Mouse (Mus musculus): Measurements from ENCODE around the gene Cdx2. TPM values are rescaled to one million over a fixed set of nuclear protein-coding genes. Genes with fewer than 3 reads are reported as not detected.

The Cdx2 gene
- polyA plus RNA-seq, 1 experiment from 2014 or later = 42.1 TPM

GRCm38 (mm10) chr5:147308451-147308850 lies 1.4 kb upstream of the Cdx2 start:
- H3K4me1 ChIP-seq (ENCODE audit: control insufficient read depth, insufficient read depth, low read length) = peaks cover 7% of the 10 kb centered on the region; the same call in 1 of the 2 replicates
- peak overlapping the region; percentile 96 for H3K27ac ChIP-seq (ENCODE audit: low read length)
- H3K36me3 ChIP-seq (ENCODE audit: control insufficient read depth, insufficient read depth, low read length) = no peaks in the 10 kb centered on the region
- H3K27me3 ChIP-seq (replicated peaks; ENCODE audit: control insufficient read depth, insufficient read depth, low read length) = peaks cover 68% of the 10 kb centered on the region
- H3K9ac ChIP-seq (ENCODE audit: low read depth, low read length) = peak overlapping the region; percentile 92; the same call in 1 of the 2 replicates
- 22% methylated on average over 9 of the region's 9 CpGs for WGBS
- peak overlapping the region; percentile 42 for H3K4me2 ChIP-seq (ENCODE audit: low read depth, low read length)
- ATAC-seq = no peak
- no peaks in the 10 kb centered on the region for H3K9me3 ChIP-seq (ENCODE audit: control insufficient read depth, low read length)
- H3K4me3 ChIP-seq (ENCODE audit: low read length) = peak overlapping the region; percentile 68

GRCm38 (mm10) chr5:147307398-147307785 lies 322 bp upstream of the Cdx2 start:
- Histone ChIP-seq H3K36me3 (ENCODE audit: control insufficient read depth, insufficient read depth, low read length) (no peaks in the 10 kb centered on the region), H3K27ac (ENCODE audit: low read length) (peak overlapping the region; percentile 96), H3K9me3 (ENCODE audit: control insufficient read depth, low read length) (no peaks in the 10 kb centered on the region), H3K4me3 (ENCODE audit: low read length) (peak overlapping the region; percentile 68), H3K9ac (ENCODE audit: low read depth, low read length) (peak overlapping the region; percentile 92), H3K4me2 (ENCODE audit: low read depth, low read length) (peak overlapping the region; percentile 42), H3K4me1 (ENCODE audit: control insufficient read depth, insufficient read depth, low read length) (peaks cover 7% of the 10 kb centered on the region; the same call in 1 of the 2 replicates), H3K27me3 (replicated peaks; ENCODE audit: control insufficient read depth, insufficient read depth, low read length) (peaks cover 68% of the 10 kb centered on the region)
- WGBS = 3% methylated on average over 12 of the region's 12 CpGs
- ATAC-seq = no peak; the same call in 1 of the 2 replicates

DNA sequence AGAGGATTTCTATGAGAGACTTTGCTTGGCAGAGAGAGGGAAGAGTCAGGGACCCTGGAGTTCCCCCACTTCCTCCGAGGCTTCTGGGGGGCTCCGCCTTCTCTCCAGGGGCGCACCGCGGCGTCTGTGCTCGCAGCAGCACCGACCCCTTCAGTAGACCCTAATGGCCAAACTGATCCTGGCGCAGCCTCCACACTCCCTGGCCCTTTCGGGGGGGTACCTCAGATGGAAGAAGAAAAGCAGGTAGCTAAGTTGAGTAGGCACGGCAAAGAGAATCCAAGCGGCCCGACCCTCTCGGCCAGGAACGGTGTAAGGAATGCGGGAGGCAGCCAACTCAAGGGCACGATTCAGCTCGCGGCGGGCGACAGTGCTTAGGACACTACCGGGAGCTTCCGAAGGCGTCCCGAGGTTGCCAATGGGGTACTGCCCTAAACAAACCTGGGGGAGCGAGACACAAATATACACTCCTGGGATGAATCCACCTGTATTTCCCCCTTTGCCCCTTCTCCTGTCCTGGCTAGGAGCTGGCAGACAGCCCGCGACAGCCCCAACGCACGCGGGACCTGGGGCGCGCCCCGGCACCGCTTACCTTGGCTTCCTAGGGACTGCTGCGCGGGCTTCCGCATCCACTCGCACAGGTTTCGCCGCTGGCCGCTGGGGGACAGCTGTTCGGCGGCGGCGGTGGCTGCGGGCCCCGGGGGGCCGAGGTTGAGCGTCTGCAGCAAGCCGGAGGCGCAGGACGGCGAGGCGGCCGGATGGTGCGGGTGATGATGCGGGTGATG lies 1.0 kb downstream of the Cdx2 start:
- Histone ChIP-seq H3K27me3 (replicated peaks; ENCODE audit: control insufficient read depth, insufficient read depth, low read length) (peaks cover 59% of the 10 kb centered on the region), H3K27ac (ENCODE audit: low read length) (peak overlapping the region; percentile 96), H3K9me3 (ENCODE audit: control insufficient read depth, low read length) (no peaks in the 10 kb centered on the region), H3K4me2 (ENCODE audit: low read depth, low read length) (0 out of 2 replicates have a peak overlapping the region, but pooled peaks have one; percentile 5), H3K36me3 (ENCODE audit: control insufficient read depth, insufficient read depth, low read length) (no peaks in the 10 kb centered on the region), H3K4me3 (ENCODE audit: low read length) (peak overlapping the region; percentile 68), H3K4me1 (ENCODE audit: control insufficient read depth, insufficient read depth, low read length) (peaks cover 7% of the 10 kb centered on the region; the same call in 1 of the 2 replicates), H3K9ac (ENCODE audit: low read depth, low read length) (peak overlapping the region; percentile 92)
- WGBS = under 1% methylated on average over 58 of the region's 58 CpGs
- no peak for ATAC-seq

- peak overlapping the region; percentile 92 for H3K9ac ChIP-seq (ENCODE audit: low read depth, low read length)
- peak overlapping the region; percentile 68 for H3K4me3 ChIP-seq (ENCODE audit: low read length)
- whole genome bisulfite sequencing = under 1% methylated on average over 16 of the region's 16 CpGs
- no peaks in the 10 kb centered on the region for H3K36me3 ChIP-seq (ENCODE audit: control insufficient read depth, insufficient read depth, low read length)
- peaks cover 57% of the 10 kb centered on the region for H3K27me3 ChIP-seq (replicated peaks; ENCODE audit: control insufficient read depth, insufficient read depth, low read length)
- peaks cover 5% of the 10 kb centered on the region; the same call in 1 of the 2 replicates for H3K4me1 ChIP-seq (ENCODE audit: control insufficient read depth, insufficient read depth, low read length)
- H3K4me2 ChIP-seq (ENCODE audit: low read depth, low read length) = no peak overlapping the region
- peak overlapping the region; percentile 96 for H3K27ac ChIP-seq (ENCODE audit: low read length)
- no peaks in the 10 kb centered on the region for H3K9me3 ChIP-seq (ENCODE audit: control insufficient read depth, low read length)
- ATAC-seq = no peak
Observed at GRCm38 (mm10) chr5:147305166-147305565, 1.9 kb downstream of the Cdx2 start.

- H3K27ac ChIP-seq (ENCODE audit: low read length) = peak overlapping the region; percentile 96
Observed at GRCm38 (mm10) chr5:147304276-147305155, 2.6 kb downstream of the Cdx2 start.

GRCm38 (mm10) chr5:147302746-147303400 lies 4.2 kb downstream of the Cdx2 start:
- H3K27ac ChIP-seq (ENCODE audit: low read length) = peak overlapping the region; percentile 80
- peak overlapping the region; percentile 68 for H3K4me3 ChIP-seq (ENCODE audit: low read length)
- no peak for ATAC-seq
- H3K4me1 ChIP-seq (ENCODE audit: control insufficient read depth, insufficient read depth, low read length) = peaks cover 8% of the 10 kb centered on the region; the same call in 1 of the 2 replicates
- H3K9ac ChIP-seq (ENCODE audit: low read depth, low read length) = peak overlapping the region; percentile 92
- H3K4me2 ChIP-seq (ENCODE audit: low read depth, low read length) = peak overlapping the region; percentile 69
- no peaks in the 10 kb centered on the region for H3K36me3 ChIP-seq (ENCODE audit: control insufficient read depth, insufficient read depth, low read length)
- H3K9me3 ChIP-seq (ENCODE audit: control insufficient read depth, low read length) = no peaks in the 10 kb centered on the region
- 7% methylated on average over 13 of the region's 13 CpGs for WGBS
- H3K27me3 ChIP-seq (replicated peaks; ENCODE audit: control insufficient read depth, insufficient read depth, low read length) = peaks cover 58% of the 10 kb centered on the region

More at GRCm38 (mm10) chr5:147304276-147305155, 2.6 kb downstream of the Cdx2 start:
- H3K36me3 ChIP-seq (ENCODE audit: control insufficient read depth, insufficient read depth, low read length) = no peaks in the 10 kb centered on the region
- no peak for ATAC-seq
- H3K9me3 ChIP-seq (ENCODE audit: control insufficient read depth, low read length) = no peaks in the 10 kb centered on the region
- H3K4me3 ChIP-seq (ENCODE audit: low read length) = peak overlapping the region; percentile 68
- H3K4me1 ChIP-seq (ENCODE audit: control insufficient read depth, insufficient read depth, low read length) = peaks cover 3% of the 10 kb centered on the region; the same call in 1 of the 2 replicates
- under 1% methylated on average over 54 of the region's 54 CpGs for WGBS
- H3K4me2 ChIP-seq (ENCODE audit: low read depth, low read length) = peak overlapping the region; percentile 69; the same call in 1 of the 2 replicates
- peak overlapping the region; percentile 92 for H3K9ac ChIP-seq (ENCODE audit: low read depth, low read length)
- peaks cover 57% of the 10 kb centered on the region for H3K27me3 ChIP-seq (replicated peaks; ENCODE audit: control insufficient read depth, insufficient read depth, low read length)

GRCm38 (mm10) chr5:147302141-147302540 lies 4.9 kb downstream of the Cdx2 start:
- Histone ChIP-seq H3K4me2 (ENCODE audit: low read depth, low read length) (peak overlapping the region; percentile 69), H3K9me3 (ENCODE audit: control insufficient read depth, low read length) (no peaks in the 10 kb centered on the region), H3K9ac (ENCODE audit: low read depth, low read length) (peak overlapping the region; percentile 92), H3K36me3 (ENCODE audit: control insufficient read depth, insufficient read depth, low read length) (no peaks in the 10 kb centered on the region), H3K27me3 (replicated peaks; ENCODE audit: control insufficient read depth, insufficient read depth, low read length) (peaks cover 55% of the 10 kb centered on the region), H3K4me3 (ENCODE audit: low read length) (peak overlapping the region; percentile 68), H3K4me1 (ENCODE audit: control insufficient read depth, insufficient read depth, low read length) (peaks cover 8% of the 10 kb centered on the region; the same call in 1 of the 2 replicates), H3K27ac (ENCODE audit: low read length) (peak overlapping the region; percentile 80)
- WGBS = 15% methylated on average over 8 of the region's 8 CpGs
- no peak for ATAC-seq

DNA sequence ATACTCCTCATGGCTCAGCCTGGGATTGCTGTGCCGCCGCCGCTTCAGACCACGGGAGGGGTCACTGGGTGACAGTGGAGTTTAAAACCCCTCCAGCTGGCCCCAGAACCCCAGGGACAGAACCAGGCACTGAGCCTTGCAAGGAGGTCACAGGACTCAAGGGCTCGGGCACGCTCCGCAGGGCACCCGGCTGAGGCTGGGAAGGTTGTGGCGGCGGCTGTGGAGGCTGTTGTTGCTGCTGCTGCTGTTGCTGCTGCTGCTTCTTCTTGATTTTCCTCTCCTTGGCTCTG lies 5.3 kb downstream of the Cdx2 start:
- Histone ChIP-seq H3K27ac (ENCODE audit: low read length) (peak overlapping the region; percentile 80), H3K4me1 (ENCODE audit: control insufficient read depth, insufficient read depth, low read length) (peaks cover 8% of the 10 kb centered on the region; the same call in 1 of the 2 replicates), H3K4me3 (ENCODE audit: low read length) (peak overlapping the region; percentile 68), H3K27me3 (replicated peaks; ENCODE audit: control insufficient read depth, insufficient read depth, low read length) (peaks cover 51% of the 10 kb centered on the region), H3K4me2 (ENCODE audit: low read depth, low read length) (peak overlapping the region; percentile 69), H3K9ac (ENCODE audit: low read depth, low read length) (peak overlapping the region; percentile 92), H3K36me3 (ENCODE audit: control insufficient read depth, insufficient read depth, low read length) (no peaks in the 10 kb centered on the region), H3K9me3 (ENCODE audit: control insufficient read depth, low read length) (no peaks in the 10 kb centered on the region)
- WGBS = 5% methylated on average over 10 of the region's 10 CpGs
- ATAC-seq = no peak
